Mouse (Mus musculus): ENCODE results near the gene Uqcr11.

Gene Uqcr11

GRCm38 (mm10) chr10:80406684-80407501 is at the start of gene Uqcr11:
Uqcr11 (minus strand) TSS chr10:80406830.
- DNase-seq (ENCODE audit: extremely low spot score, low spot score) = peak; percentile 85

GRCm38 (mm10) chr10:80455697-80456096 is 49.1 kb upstream of the Uqcr11 start:
- DNase-seq (ENCODE audit: extremely low spot score, low spot score) = no peak

GRCm38 (mm10) chr10:80454781-80455180 is 48.2 kb upstream of the Uqcr11 start:
- no peak for DNase-seq (ENCODE audit: extremely low spot score, low spot score)

- no peak for DNase-seq (ENCODE audit: extremely low spot score, low spot score)
These were observed 47.0 kb upstream of the Uqcr11 start for GRCm38 (mm10) chr10:80453601-80454000.

GRCm38 (mm10) chr10:80450599-80450998 is 44.0 kb upstream of the Uqcr11 start:
- DNase-seq (ENCODE audit: extremely low spot score, low spot score) = no peak

- DNase-seq (ENCODE audit: extremely low spot score, low spot score) = peak; percentile 81
These were observed 39.4 kb upstream of the Uqcr11 start for GRCm38 (mm10) chr10:80445898-80446601.

GRCm38 (mm10) chr10:80445052-80445451 is 38.4 kb upstream of the Uqcr11 start:
- no peak for DNase-seq (ENCODE audit: extremely low spot score, low spot score)

GRCm38 (mm10) chr10:80444339-80445045 is 37.9 kb upstream of the Uqcr11 start:
- no peak for DNase-seq (ENCODE audit: extremely low spot score, low spot score)

- DNase-seq (ENCODE audit: extremely low spot score, low spot score) = no peak
These were observed 37.1 kb upstream of the Uqcr11 start for GRCm38 (mm10) chr10:80443575-80444278.

- DNase-seq (ENCODE audit: extremely low spot score, low spot score) = no peak
These were observed 36.4 kb upstream of the Uqcr11 start for GRCm38 (mm10) chr10:80442989-80443388.

GRCm38 (mm10) chr10:80441598-80441997 is 35.0 kb upstream of the Uqcr11 start:
- no peak for DNase-seq (ENCODE audit: extremely low spot score, low spot score)

- no peak for DNase-seq (ENCODE audit: extremely low spot score, low spot score)
These were observed 33.4 kb upstream of the Uqcr11 start for GRCm38 (mm10) chr10:80440031-80440430.

GRCm38 (mm10) chr10:80437973-80438372 is 31.3 kb upstream of the Uqcr11 start:
- DNase-seq (ENCODE audit: extremely low spot score, low spot score) = no peak

GRCm38 (mm10) chr10:80436276-80436675 is 29.6 kb upstream of the Uqcr11 start:
- DNase-seq (ENCODE audit: extremely low spot score, low spot score) = no peak

GRCm38 (mm10) chr10:80435764-80436163 is 29.1 kb upstream of the Uqcr11 start:
- DNase-seq (ENCODE audit: extremely low spot score, low spot score) = no peak

- no peak for DNase-seq (ENCODE audit: extremely low spot score, low spot score)
These were observed 28.2 kb upstream of the Uqcr11 start for GRCm38 (mm10) chr10:80434823-80435222.

- DNase-seq (ENCODE audit: extremely low spot score, low spot score) = no peak
These were observed 27.6 kb upstream of the Uqcr11 start for GRCm38 (mm10) chr10:80434233-80434592.

GRCm38 (mm10) chr10:80433513-80434232 is 27.0 kb upstream of the Uqcr11 start, which contains the start of gene Tcf3:
Tcf3 (minus strand) TSS chr10:80433647.
- peak; percentile 95 for DNase-seq (ENCODE audit: extremely low spot score, low spot score)

- DNase-seq (ENCODE audit: extremely low spot score, low spot score) = peak; percentile 71
These were observed 26.4 kb upstream of the Uqcr11 start for GRCm38 (mm10) chr10:80432936-80433512.

- no peak for DNase-seq (ENCODE audit: extremely low spot score, low spot score)
These were observed 25.8 kb upstream of the Uqcr11 start for GRCm38 (mm10) chr10:80432387-80432785.

Data from neural tube, embryonic 10.5 days (tissue).